9 mouse cellular contexts compared by ENCODE assay signal in genomic region chr8:109917277-109917676, GRCm38 (mm10). TPM values are rescaled to one million over a fixed set of nuclear protein-coding genes. Genes with fewer than 3 reads are reported as not detected.
DNase-seq lines count a peak whose midpoint lies in the region; ATAC-seq lines count a peak whose summit lies in the region.
"Had no signal": no experiment of that assay in that cellular context is flagged by ENCODE, and none has a peak within 500 bp of the region (broad histone marks: within the 10 kb centered on the region; RNA-seq: fewer than 3 reads in every experiment).

No protein-coding gene starts in this region.

- H3K36me3 ChIP-seq in midbrain, embryonic 10.5 days, result peaks cover 90% of the 10 kb centered on the region
- peaks cover 16% of the 10 kb centered on the region for H3K36me3 ChIP-seq in midbrain, embryonic 15.5 days (replicated peaks)

- no peaks in the 10 kb centered on the region for H3K4me1 ChIP-seq in midbrain, embryonic 10.5 days
- no peaks in the 10 kb centered on the region for H3K4me1 ChIP-seq in midbrain, embryonic 15.5 days
- H3K4me1 ChIP-seq: midbrain, embryonic 12.5 days had no signal

- no peaks in the 10 kb centered on the region for H3K27me3 ChIP-seq in midbrain, embryonic 10.5 days (ENCODE audit: low read depth, poor library complexity, severe bottlenecking)
- H3K27me3 ChIP-seq in midbrain, embryonic 15.5 days (replicated peaks), result no peaks in the 10 kb centered on the region
- H3K27me3 ChIP-seq: midbrain, embryonic 12.5 days had no signal

- intact Hi-C loops in gastrocnemius, postnatal 36 days (cut with DNase I), result no loop called here

- no peak overlapping the region for H3K27ac ChIP-seq in midbrain, embryonic 10.5 days (replicated peaks)
- H3K27ac ChIP-seq in midbrain, embryonic 15.5 days, result no peak overlapping the region
- H3K27ac ChIP-seq: midbrain, embryonic 12.5 days had no signal

- H3K4me2 ChIP-seq in midbrain, embryonic 15.5 days, result no peak overlapping the region
- H3K4me2 ChIP-seq: midbrain, embryonic 12.5 days had no signal

- H3K4me3 ChIP-seq in midbrain, embryonic 10.5 days, result no peak overlapping the region
- H3K4me3 ChIP-seq in midbrain, embryonic 15.5 days, result no peak overlapping the region
- H3K4me3 ChIP-seq: midbrain, embryonic 12.5 days had no signal

- ATAC-seq in midbrain, embryonic 15.5 days (replicated peaks), result no peak
- peak; percentile 77 for ATAC-seq in megakaryocyte, adult 5-6 weeks (ENCODE audit: poor library complexity, severe bottlenecking)

- H3K9ac ChIP-seq in midbrain, embryonic 15.5 days, result no peak overlapping the region
- H3K9ac ChIP-seq: midbrain, embryonic 12.5 days had no signal

- peak; percentile 19 for DNase-seq in midbrain, embryonic 10.5 days (ENCODE audit: low spot score)
- DNase-seq in Muller cell, postnatal 12 days (ENCODE audit: inconsistent ontology term), result peak; percentile 25
- peak; percentile 61 for DNase-seq in cerebellum, adult 9-10 months
- DNase-seq in gastrocnemius, postnatal 36 days, result peak; percentile 24 to 27
- DNase-seq in layer of hippocampus, adult 9-10 months (ENCODE audit: low spot score), result peak; percentile 26
- peak; percentile 65 for DNase-seq in thymus, postnatal 0 days (ENCODE audit: low spot score)

- no peaks in the 10 kb centered on the region for H3K9me3 ChIP-seq in midbrain, embryonic 10.5 days (replicated peaks)
- H3K9me3 ChIP-seq in midbrain, embryonic 15.5 days, result no peaks in the 10 kb centered on the region
- H3K9me3 ChIP-seq: midbrain, embryonic 12.5 days had no signal

- WGBS in midbrain, embryonic 10.5 days, result 66% methylated on average over 4 of the region's 4 CpGs
- 56% methylated on average over 4 of the region's 4 CpGs for WGBS in midbrain, embryonic 15.5 days

RNA-seq across cellular contexts. Expression of gene Marveld3, which starts 44.7 kb away (rescaled TPM):
- polyA plus RNA-seq in midbrain, embryonic 10.5 days (2016; fragmentation: Nextera tagmentation; extraction: Ambion mirVana), result 0.31 and 0.56 TPM in 2 replicates
- polyA plus RNA-seq in midbrain, embryonic 15.5 days (2015; fragmentation: Nextera tagmentation; extraction: Ambion mirVana), result 2.1 and 2.8 TPM in 2 replicates
- total RNA-seq in gastrocnemius, postnatal 36 days (2021), result not detected
- total RNA-seq in megakaryocyte, adult 5-6 weeks (2015), result not detected in 2 replicates
- not detected in 2 replicates for total RNA-seq in megakaryocyte, adult 5-6 weeks (2017)
- 0.44 and 0.73 TPM in 2 replicates for polyA plus RNA-seq in thymus, postnatal 0 days (2015; fragmentation: Nextera tagmentation; extraction: Ambion mirVana)

RNA-seq across cellular contexts. Expression of gene Phlpp2, which starts 48.9 kb away (rescaled TPM):
- 2.4 and 2.9 TPM in 2 replicates for polyA plus RNA-seq in midbrain, embryonic 10.5 days (2016; fragmentation: Nextera tagmentation; extraction: Ambion mirVana)
- polyA plus RNA-seq in midbrain, embryonic 15.5 days (2015; fragmentation: Nextera tagmentation; extraction: Ambion mirVana), result 4.7 and 5.2 TPM in 2 replicates
- 1 to 10 TPM; 1.9 to 2.2 TPM for total RNA-seq in gastrocnemius, postnatal 36 days (2021)
- total RNA-seq in megakaryocyte, adult 5-6 weeks (2015), result 6.2 and 9.3 TPM in 2 replicates
- 8.5 and 8.6 TPM in 2 replicates for total RNA-seq in megakaryocyte, adult 5-6 weeks (2017)
- polyA plus RNA-seq in thymus, postnatal 0 days (2015; fragmentation: Nextera tagmentation; extraction: Ambion mirVana), result 0.68 and 0.72 TPM in 2 replicates
